Mouse (Mus musculus) midbrain, embryonic 11.5 days (tissue): Measurements from ENCODE around the gene Trim2. TPM values are rescaled to one million over a fixed set of nuclear protein-coding genes. Genes with fewer than 3 reads are reported as not detected.

Experiments used
- ATAC-seq: fragments of 200-750 bp; cut with Nextera tagmentation; 2 replicates; pipeline ENCODE4 v1.8.0; 2017; ENCODE audit warnings: moderate TSS enrichment, moderate library complexity; ENCODE audit not compliant: low FRiP score
- DNase-seq: peaks from one replicate; pipeline ENCODE4 v3.0.0; 2015; ENCODE audit warnings: low spot score; ENCODE audit errors: missing footprints
- H3K27ac ChIP-seq: fragments of 300-500 bp; sonication (generic); 2 replicates; pipeline ENCODE4 v1.5.1; 2014; ENCODE audit warnings: low read depth, low read length
- H3K27me3 ChIP-seq: fragments of 300-500 bp; sonication (generic); 2 replicates; pipeline ENCODE4 v1.6.1; 2014; ENCODE audit warnings: mild to moderate bottlenecking, low read length, moderate library complexity, mixed read lengths; ENCODE audit not compliant: control insufficient read depth, insufficient read depth
- H3K36me3 ChIP-seq: fragments of 300-500 bp; sonication (generic); 2 replicates; pipeline ENCODE4 v1.6.1; 2014; ENCODE audit warnings: mild to moderate bottlenecking, low read length, moderate library complexity, mixed read lengths; ENCODE audit not compliant: control insufficient read depth, insufficient read depth
- H3K4me1 ChIP-seq: fragments of 300-500 bp; sonication (generic); 2 replicates; pipeline ENCODE4 v1.6.1; 2014; ENCODE audit warnings: low read length; ENCODE audit not compliant: control insufficient read depth, insufficient read depth
- H3K4me2 ChIP-seq: fragments of 300-500 bp; sonication (generic); 2 replicates; pipeline ENCODE4 v1.6.1; 2014; ENCODE audit warnings: mild to moderate bottlenecking, moderate library complexity
- H3K4me3 ChIP-seq: fragments of 300-500 bp; sonication (generic); 2 replicates; pipeline ENCODE4 v1.5.1; 2014; ENCODE audit warnings: low read depth, low read length
- H3K9ac ChIP-seq: fragments of 300-500 bp; sonication (generic); 2 replicates; pipeline ENCODE4 v1.6.1; 2014; ENCODE audit warnings: low read length
- H3K9me3 ChIP-seq: fragments of 300-500 bp; sonication (generic); 2 replicates; pipeline ENCODE4 v1.6.1; 2016; ENCODE audit warnings: low read length; ENCODE audit not compliant: control insufficient read depth
- WGBS: fragments of 180-500 bp; shearing (Covaris S2); extraction: QIAGEN DNeasy Blood & Tissue Kit; methylation state at CpG from one replicate; pipeline ENCODE4 v1.1.7; 2014; 5-methylcytosine and 5-hydroxymethylcytosine counted together
- polyA plus RNA-seq: library from polyadenylated mRNA; unstranded; fragments of >200 nt; fragmentation: Nextera tagmentation; extraction: Ambion mirVana; gene quantifications from 2 replicates; pipeline ENCODE4 v1.2.1, GENCODE M21; 2014

Gene Trim2
- polyA plus RNA-seq, 1 experiment from 2014 or later, result 128 TPM

DNA sequence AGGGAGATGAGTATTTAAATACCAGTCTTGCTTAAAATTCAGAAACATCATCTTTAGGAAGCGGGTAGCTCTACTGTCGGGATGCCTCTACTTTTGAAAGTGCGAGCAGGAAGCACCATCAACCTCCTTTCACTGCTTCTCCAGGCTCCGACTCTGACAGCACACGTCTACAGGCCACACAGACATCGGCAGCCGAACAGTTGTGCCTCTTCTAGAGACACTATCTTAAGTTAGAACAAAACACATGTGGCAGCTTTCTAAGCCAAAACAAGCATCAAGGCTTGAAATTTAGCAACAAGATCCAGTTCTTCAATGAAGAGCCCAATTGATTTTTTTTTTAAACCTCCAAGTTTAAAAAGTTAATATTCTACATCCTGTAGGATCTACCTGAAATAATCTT lies 188.5 kb downstream of the Trim2 start:
- H3K4me3 ChIP-seq, result no peak overlapping the region
- no peaks in the 10 kb centered on the region for H3K36me3 ChIP-seq
- DNase-seq (no peak), ATAC-seq (no peak)
- no peak overlapping the region for H3K4me2 ChIP-seq
- H3K27me3 ChIP-seq, result no peaks in the 10 kb centered on the region
- no peak overlapping the region for H3K27ac ChIP-seq
- no peaks in the 10 kb centered on the region for H3K4me1 ChIP-seq
- no peak overlapping the region for H3K9ac ChIP-seq
- 91% methylated on average over 7 of the region's 7 CpGs for WGBS
- no peaks in the 10 kb centered on the region for H3K9me3 ChIP-seq

Other genes with a start within 250 kb of the Trim2 start
- gene Mnd1, start 151.1 kb downstream of the Trim2 start, polyA plus RNA-seq, result 9.0 and 10.8 TPM in 2 replicates
- 0.83 and 1.4 TPM in 2 replicates for gene Gm6525, start 132.8 kb downstream of the Trim2 start, polyA plus RNA-seq
- gene Fhdc1, start 173.6 kb upstream of the Trim2 start, polyA plus RNA-seq, result 1.0 and 1.7 TPM in 2 replicates